In genomic region chr7:48167471-48167870, GRCm38 (mm10) we compare ENCODE assay signal across 18 mouse cellular contexts. TPM values are rescaled to one million over a fixed set of nuclear protein-coding genes. Genes with fewer than 3 reads are reported as not detected.
DNase-seq lines count a peak whose midpoint lies in the region.
"Had no signal": no experiment of that assay in that cellular context is flagged by ENCODE, and none has a peak within 500 bp of the region (broad histone marks: within the 10 kb centered on the region; RNA-seq: fewer than 3 reads in every experiment).

No protein-coding gene starts in this region.

- DNase-seq in embryo, embryonic 10 days (ENCODE audit: low spot score), result peak; percentile 4
- no peak for DNase-seq in embryo, embryonic 11 days
- peak; percentile 50 for DNase-seq in ovary, adult 18-20 months (ENCODE audit: low spot score)
- DNase-seq in ovary, postnatal 10 days (ENCODE audit: low spot score), result no peak
- DNase-seq in adrenal gland, postnatal 36 days, result peak; percentile 22 to 53
- no peak for DNase-seq in right cerebral cortex, postnatal 10 days (ENCODE audit: low spot score in 2 of 2)
- DNase-seq: cerebellum, adult 11 months; cerebellum, adult 8-10 months; cerebellum, postnatal 14 days; gastrocnemius, postnatal 10 days; heart, adult 18-20 months; heart, postnatal 10 days; heart, postnatal 4 days; kidney, adult 2 months had no signal

RNA-seq across cellular contexts. Expression of gene Mrgprb5, which starts 1.3 kb away (rescaled TPM):
- total RNA-seq in adrenal gland, postnatal 36 days (2021), result not detected
- total RNA-seq: common myeloid progenitor, adult 5-6 weeks; ES-E14; gastrocnemius, postnatal 10 days; gastrocnemius, postnatal 4 days; heart, adult 18-20 months; heart, postnatal 10 days; heart, postnatal 4 days; hindbrain, postnatal 0 days had no signal

RNA-seq across cellular contexts. Expression of gene Mrgprb4, which starts 31.6 kb away (rescaled TPM):
- total RNA-seq in adrenal gland, postnatal 36 days (2021), result not detected
- total RNA-seq: common myeloid progenitor, adult 5-6 weeks; ES-E14; gastrocnemius, postnatal 10 days; gastrocnemius, postnatal 4 days; heart, adult 18-20 months; heart, postnatal 10 days; heart, postnatal 4 days; hindbrain, postnatal 0 days had no signal

Comparison
In these comparisons a context has a peak if more than half of its experiments do, and no peak if none do; other contexts are left out.
1. DNase-seq: peak in embryo, embryonic 10 days (single experiment), ovary, adult 18-20 months (single experiment) and adrenal gland, postnatal 36 days (2 of 2); none in embryo, embryonic 11 days (single experiment), ovary, postnatal 10 days (single experiment) and right cerebral cortex, postnatal 10 days (0 of 2).